Mouse (Mus musculus): ENCODE data around the gene Aplnr.

GRCm38 (mm10) chr2:85129496-85129971 lies 6.5 kb upstream of the Aplnr start:
- no peak for TF ChIP-seq POLR2A (IDR thresholded peaks at IDR 0.05; ENCODE audit: low read depth, low read length)
- TF ChIP-seq CTCF (IDR thresholded peaks at IDR 0.05; ENCODE audit: extremely low read depth, insufficient read depth, insufficient read length, insufficient replicate concordance): no peak

Measured in spleen, adult 2 months (tissue).